Mouse (Mus musculus) lung, adult 2 months (tissue): ENCODE data around the gene Arfgef2.

Experiments used
- CTCF ChIP-seq: fragments of 200-500 bp; IDR thresholded peaks from 2 replicates; pipeline ENCODE4 v1.5.1; 2011; ENCODE audit warnings: mild to moderate bottlenecking, low read length, control low read depth; ENCODE audit not compliant: insufficient read depth
- POLR2A ChIP-seq: fragments of 200-500 bp; IDR thresholded peaks from 2 replicates; pipeline ENCODE4 v1.6.1; 2011; ENCODE audit warnings: low read depth, mild to moderate bottlenecking, control low read depth, low read length, borderline replicate concordance; ENCODE audit errors: extremely low read depth

- TF ChIP-seq CTCF = no peak
- no peak for TF ChIP-seq POLR2A
These were observed 69.4 kb downstream of the Arfgef2 start for GRCm38 (mm10) chr2:166874675-166875280.
